Mouse (Mus musculus): ENCODE results near the gene Gria4. TPM values are rescaled to one million over a fixed set of nuclear protein-coding genes. Genes with fewer than 3 reads are reported as not detected.

Gene Gria4
- polyA plus RNA-seq, 1 experiment from 2014 or later = 2.9 TPM

- H3K4me3 ChIP-seq = no peak overlapping the region
- ATAC-seq (ENCODE audit: insufficient number of reproducible peaks, insufficient read depth, low FRiP score, low TSS enrichment) = no peak
These were observed 256.8 kb downstream of the Gria4 start for GRCm38 (mm10) chr9:4539218-4539617.

GRCm38 (mm10) chr9:4536514-4537150 is 259.4 kb downstream of the Gria4 start:
- Histone ChIP-seq H3K27ac (no peak overlapping the region), H3K4me1 (no peaks in the 10 kb centered on the region), H3K27me3 (no peaks in the 10 kb centered on the region), H3K4me3 (no peak overlapping the region), H3K9me3 (no peaks in the 10 kb centered on the region), H3K4me2 (replicated peaks) (no peak overlapping the region), H3K36me3 (no peaks in the 10 kb centered on the region), H3K9ac (no peak overlapping the region)
- no peak for ATAC-seq (ENCODE audit: insufficient number of reproducible peaks, insufficient read depth, low FRiP score, low TSS enrichment)
- 92% methylated on average over 6 of the region's 6 CpGs for WGBS

More at GRCm38 (mm10) chr9:4539218-4539617, 256.8 kb downstream of the Gria4 start:
- no peak overlapping the region for H3K9ac ChIP-seq
- H3K27me3 ChIP-seq = no peaks in the 10 kb centered on the region
- H3K4me2 ChIP-seq (replicated peaks) = no peak overlapping the region
- H3K27ac ChIP-seq = no peak overlapping the region
- 92% methylated on average over 1 of the region's 1 CpGs for WGBS
- no peaks in the 10 kb centered on the region for H3K4me1 ChIP-seq
- no peaks in the 10 kb centered on the region for H3K36me3 ChIP-seq
- no peaks in the 10 kb centered on the region for H3K9me3 ChIP-seq

GRCm38 (mm10) chr9:4514563-4514885 is 281.5 kb downstream of the Gria4 start:
- H3K4me1 ChIP-seq = no peaks in the 10 kb centered on the region
- H3K27ac ChIP-seq = no peak overlapping the region
- H3K27me3 ChIP-seq = no peaks in the 10 kb centered on the region
- H3K36me3 ChIP-seq = no peaks in the 10 kb centered on the region
- no peaks in the 10 kb centered on the region for H3K9me3 ChIP-seq
- no peak overlapping the region for H3K9ac ChIP-seq
- no peak overlapping the region for H3K4me3 ChIP-seq
- no peak for ATAC-seq (ENCODE audit: insufficient number of reproducible peaks, insufficient read depth, low FRiP score, low TSS enrichment)
- WGBS = 90% methylated on average over 1 of the region's 1 CpGs
- H3K4me2 ChIP-seq (replicated peaks) = no peak overlapping the region

GRCm38 (mm10) chr9:4513796-4514562 is 282.1 kb downstream of the Gria4 start:
- no peak for ATAC-seq (ENCODE audit: insufficient number of reproducible peaks, insufficient read depth, low FRiP score, low TSS enrichment)
- Histone ChIP-seq H3K9ac (no peak overlapping the region), H3K27ac (no peak overlapping the region), H3K9me3 (no peaks in the 10 kb centered on the region), H3K36me3 (no peaks in the 10 kb centered on the region), H3K4me3 (no peak overlapping the region), H3K4me2 (replicated peaks) (no peak overlapping the region), H3K27me3 (no peaks in the 10 kb centered on the region), H3K4me1 (no peaks in the 10 kb centered on the region)

- ATAC-seq (ENCODE audit: insufficient number of reproducible peaks, insufficient read depth, low FRiP score, low TSS enrichment) = no peak
- Histone ChIP-seq H3K9ac (no peak overlapping the region), H3K36me3 (no peaks in the 10 kb centered on the region), H3K4me3 (no peak overlapping the region), H3K27ac (no peak overlapping the region), H3K9me3 (no peaks in the 10 kb centered on the region), H3K4me2 (replicated peaks) (no peak overlapping the region), H3K27me3 (no peaks in the 10 kb centered on the region), H3K4me1 (no peaks in the 10 kb centered on the region)
- 94% methylated on average over 3 of the region's 3 CpGs for WGBS
These were observed 289.9 kb downstream of the Gria4 start for GRCm38 (mm10) chr9:4506086-4506485.

GRCm38 (mm10) chr9:4505087-4505486 is 290.9 kb downstream of the Gria4 start:
- Histone ChIP-seq H3K27me3 (no peaks in the 10 kb centered on the region), H3K36me3 (no peaks in the 10 kb centered on the region), H3K4me3 (no peak overlapping the region), H3K9me3 (no peaks in the 10 kb centered on the region), H3K4me2 (replicated peaks) (no peak overlapping the region), H3K4me1 (no peaks in the 10 kb centered on the region), H3K27ac (no peak overlapping the region), H3K9ac (no peak overlapping the region)
- no peak for ATAC-seq (ENCODE audit: insufficient number of reproducible peaks, insufficient read depth, low FRiP score, low TSS enrichment)
- 24% methylated on average over 1 of the region's 1 CpGs for WGBS

- no peaks in the 10 kb centered on the region for H3K27me3 ChIP-seq
- H3K36me3 ChIP-seq = no peaks in the 10 kb centered on the region
- no peak overlapping the region for H3K27ac ChIP-seq
- H3K9ac ChIP-seq = no peak overlapping the region
- no peaks in the 10 kb centered on the region for H3K9me3 ChIP-seq
- ATAC-seq (ENCODE audit: insufficient number of reproducible peaks, insufficient read depth, low FRiP score, low TSS enrichment) = no peak
- H3K4me2 ChIP-seq (replicated peaks) = no peak overlapping the region
- H3K4me3 ChIP-seq = no peak overlapping the region
- no peaks in the 10 kb centered on the region for H3K4me1 ChIP-seq
- 85% methylated on average over 2 of the region's 2 CpGs for WGBS
These were observed 309.6 kb downstream of the Gria4 start for GRCm38 (mm10) chr9:4486428-4486827.

- H3K9me3 ChIP-seq = no peaks in the 10 kb centered on the region
- H3K27me3 ChIP-seq = no peaks in the 10 kb centered on the region
- no peaks in the 10 kb centered on the region for H3K4me1 ChIP-seq
- 89% methylated on average over 2 of the region's 2 CpGs for WGBS
- H3K27ac ChIP-seq = no peak overlapping the region
- no peaks in the 10 kb centered on the region for H3K36me3 ChIP-seq
- no peak overlapping the region for H3K9ac ChIP-seq
- H3K4me2 ChIP-seq (replicated peaks) = no peak overlapping the region
- ATAC-seq (ENCODE audit: insufficient number of reproducible peaks, insufficient read depth, low FRiP score, low TSS enrichment) = no peak
- no peak overlapping the region for H3K4me3 ChIP-seq
These were observed 311.5 kb downstream of the Gria4 start for GRCm38 (mm10) chr9:4484502-4484901.

GRCm38 (mm10) chr9:4470791-4471190 is 325.2 kb downstream of the Gria4 start:
- no peak for ATAC-seq (ENCODE audit: insufficient number of reproducible peaks, insufficient read depth, low FRiP score, low TSS enrichment)
- Histone ChIP-seq H3K9me3 (no peaks in the 10 kb centered on the region), H3K9ac (no peak overlapping the region), H3K36me3 (no peaks in the 10 kb centered on the region), H3K4me1 (no peaks in the 10 kb centered on the region), H3K27me3 (no peaks in the 10 kb centered on the region), H3K4me2 (replicated peaks) (no peak overlapping the region), H3K4me3 (no peak overlapping the region), H3K27ac (no peak overlapping the region)
- WGBS = 55% methylated on average over 2 of the region's 2 CpGs

- Histone ChIP-seq H3K27me3 (no peaks in the 10 kb centered on the region), H3K27ac (no peak overlapping the region), H3K4me2 (replicated peaks) (no peak overlapping the region), H3K4me3 (no peak overlapping the region), H3K9ac (no peak overlapping the region), H3K4me1 (0 out of 2 replicates have a peak, but pooled peaks cover 3% of the 10 kb centered on the region), H3K9me3 (no peaks in the 10 kb centered on the region), H3K36me3 (no peaks in the 10 kb centered on the region)
- WGBS = 15% methylated on average over 1 of the region's 1 CpGs
- no peak for ATAC-seq (ENCODE audit: insufficient number of reproducible peaks, insufficient read depth, low FRiP score, low TSS enrichment)
These were observed 336.5 kb downstream of the Gria4 start for GRCm38 (mm10) chr9:4459456-4460070.

GRCm38 (mm10) chr9:4458193-4458592 is 337.8 kb downstream of the Gria4 start:
- Histone ChIP-seq H3K9me3 (no peaks in the 10 kb centered on the region), H3K36me3 (no peaks in the 10 kb centered on the region), H3K4me3 (no peak overlapping the region), H3K4me2 (replicated peaks) (no peak overlapping the region), H3K9ac (no peak overlapping the region), H3K4me1 (0 out of 2 replicates have a peak, but pooled peaks cover 3% of the 10 kb centered on the region), H3K27me3 (no peaks in the 10 kb centered on the region), H3K27ac (no peak overlapping the region)
- no peak for ATAC-seq (ENCODE audit: insufficient number of reproducible peaks, insufficient read depth, low FRiP score, low TSS enrichment)
- 94% methylated on average over 1 of the region's 1 CpGs for WGBS

- Histone ChIP-seq H3K4me1 (0 out of 2 replicates have a peak, but pooled peaks cover 3% of the 10 kb centered on the region), H3K27ac (no peak overlapping the region), H3K4me3 (no peak overlapping the region), H3K9me3 (no peaks in the 10 kb centered on the region), H3K9ac (no peak overlapping the region), H3K36me3 (no peaks in the 10 kb centered on the region), H3K4me2 (replicated peaks) (no peak overlapping the region), H3K27me3 (no peaks in the 10 kb centered on the region)
- WGBS = 93% methylated on average over 1 of the region's 1 CpGs
- no peak for ATAC-seq (ENCODE audit: insufficient number of reproducible peaks, insufficient read depth, low FRiP score, low TSS enrichment)
These were observed 338.4 kb downstream of the Gria4 start for GRCm38 (mm10) chr9:4457644-4458043.
